Mouse (Mus musculus) embryo, embryonic 11.5 days (tissue): ENCODE data around the gene A630095N17Rik.

Experiments used
- DNase-seq: peaks from one replicate; pipeline ENCODE4 v3.0.0-alpha.2; 2012; ENCODE audit warnings: low read depth, low spot score

Gene A630095N17Rik

DNA sequence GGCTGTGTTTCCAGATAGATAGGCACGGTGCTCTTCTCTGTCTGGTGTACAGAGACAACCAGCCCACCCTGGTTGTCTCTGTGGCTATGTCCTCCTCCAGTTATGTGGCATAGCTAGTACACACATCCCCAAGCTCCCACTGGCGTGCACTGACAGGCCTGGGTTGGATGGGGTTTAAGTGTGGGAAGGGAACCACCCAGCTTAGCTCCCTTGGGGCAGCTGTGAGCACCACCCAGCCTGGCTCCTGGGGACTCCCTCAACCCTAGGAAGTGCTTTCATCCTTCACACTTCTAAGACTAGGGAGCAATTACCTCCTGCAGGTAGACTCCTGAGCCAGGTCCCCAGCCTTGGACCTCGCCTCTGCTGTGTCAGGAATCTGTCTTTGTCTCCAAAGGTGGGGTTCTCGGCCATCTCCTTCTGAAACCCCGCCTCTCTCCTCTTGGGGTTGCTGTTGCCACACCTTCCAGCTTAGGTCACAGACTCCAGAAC is at the start of gene A630095N17Rik:
Gene A630095N17Rik (minus strand): TSS at position 439 of the 489 bp plus-strand sequence.
- DNase-seq, result no peak

DNA sequence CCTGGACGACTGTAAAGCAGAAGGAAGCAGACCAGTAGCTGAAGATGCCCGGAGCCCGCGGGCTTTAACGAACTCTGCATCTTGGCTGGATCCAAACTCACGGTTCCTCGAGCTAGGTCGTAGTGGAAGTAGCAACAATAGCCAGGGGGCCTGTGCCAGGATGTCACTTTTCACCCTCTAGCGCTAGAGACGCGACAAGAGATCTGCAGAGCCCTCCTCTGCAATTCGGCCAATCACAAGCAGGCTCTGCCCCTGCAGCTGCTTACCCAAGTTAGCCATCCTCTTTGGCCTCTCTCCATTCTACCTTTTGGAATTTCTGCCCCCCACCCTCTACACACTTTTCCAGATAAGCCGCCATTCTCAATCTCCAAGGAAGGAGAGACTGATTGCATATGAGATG is 46.3 kb upstream of the A630095N17Rik start, which contains the start of gene Resp18:
Gene Resp18 (minus strand): TSS at position 188 of the 400 bp plus-strand sequence.
- no peak for DNase-seq

DNA sequence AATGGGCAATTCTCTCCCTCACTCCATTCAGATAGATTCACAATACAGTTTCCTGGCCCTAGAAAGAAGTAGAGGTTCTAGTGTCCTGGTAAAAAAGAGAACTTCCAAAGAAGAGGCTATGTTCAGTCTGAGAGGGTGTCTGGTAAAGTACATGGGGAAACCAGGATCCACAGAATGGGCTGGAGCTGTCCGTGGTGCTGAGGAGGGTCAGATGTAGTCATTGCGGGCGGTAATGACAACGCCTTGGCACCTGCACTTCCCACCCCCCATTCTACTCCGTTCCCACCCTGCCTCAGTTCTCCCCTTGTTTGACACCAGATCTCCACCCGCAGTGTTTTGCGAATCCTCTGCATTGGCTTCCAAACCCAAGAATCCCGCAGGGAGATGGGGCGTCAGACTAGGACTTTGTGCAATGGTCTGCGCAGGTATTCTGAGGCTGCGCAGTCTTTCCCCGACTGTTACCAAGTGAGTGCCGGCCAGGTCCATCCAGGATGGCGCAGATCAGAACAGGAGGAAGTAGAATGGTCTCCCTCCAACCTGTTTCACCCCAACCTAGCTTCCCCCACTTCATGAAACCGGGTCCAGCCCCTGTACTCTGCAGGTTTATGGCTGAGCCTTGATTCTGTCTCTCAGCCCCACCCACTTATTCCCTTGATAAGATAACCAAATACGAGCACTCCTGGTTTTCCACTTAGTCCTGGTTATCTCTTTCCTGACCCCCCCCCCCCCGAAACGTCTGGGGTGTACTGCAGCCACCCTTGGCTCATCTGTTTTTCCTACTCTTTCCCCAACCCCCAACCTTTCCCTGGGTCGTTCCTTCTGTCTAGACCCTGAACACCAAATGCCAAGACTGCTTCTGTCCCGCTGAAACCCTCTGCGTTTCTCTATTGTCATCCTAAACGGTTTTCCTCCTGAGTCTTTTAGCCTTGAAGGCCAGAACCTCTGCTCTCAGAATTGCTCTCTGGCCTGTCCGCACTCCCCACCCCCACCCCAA is 45.6 kb upstream of the A630095N17Rik start:
- DNase-seq, result peak; percentile 54

DNA sequence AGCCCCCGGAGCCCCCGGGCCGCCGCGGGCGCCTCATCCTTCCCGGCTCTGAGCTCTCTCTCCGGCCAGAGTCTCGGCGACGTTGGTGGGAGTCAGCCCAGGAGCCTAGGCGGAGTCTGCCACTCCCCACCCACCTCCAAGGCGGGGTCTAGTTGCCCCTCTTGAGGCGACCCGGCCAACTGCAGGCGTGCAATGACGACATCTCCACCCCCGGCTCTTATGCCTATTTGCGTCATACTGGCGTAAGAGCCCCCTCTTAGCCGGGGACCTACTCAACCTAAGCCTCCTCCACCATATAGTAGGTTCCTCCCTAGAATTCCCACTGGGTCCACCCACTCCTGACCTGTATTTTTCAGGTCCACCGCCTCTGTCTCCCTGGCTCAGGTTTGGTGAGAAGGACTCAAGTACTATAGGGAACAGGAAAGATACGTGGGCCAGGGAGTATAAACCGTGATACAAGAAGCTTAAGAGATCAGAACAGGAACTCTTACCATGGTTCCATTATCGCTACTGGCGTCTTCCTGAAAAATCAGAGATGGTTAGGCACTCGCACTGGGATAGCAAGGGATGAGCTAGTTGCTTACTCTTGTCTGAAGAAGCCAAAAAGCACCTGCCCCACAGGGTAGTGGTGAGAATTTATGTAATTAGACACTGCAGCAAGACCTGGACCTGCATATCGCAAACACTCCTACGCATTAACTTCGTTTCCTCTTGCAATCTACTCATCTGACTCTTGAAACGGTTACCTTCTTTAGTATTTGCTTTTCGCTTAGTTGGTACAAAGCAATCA is 32.4 kb upstream of the A630095N17Rik start, which contains the start of gene Ptprn:
Gene Ptprn (minus strand): TSS at position 412 of the 790 bp plus-strand sequence.
- no peak for DNase-seq

DNA sequence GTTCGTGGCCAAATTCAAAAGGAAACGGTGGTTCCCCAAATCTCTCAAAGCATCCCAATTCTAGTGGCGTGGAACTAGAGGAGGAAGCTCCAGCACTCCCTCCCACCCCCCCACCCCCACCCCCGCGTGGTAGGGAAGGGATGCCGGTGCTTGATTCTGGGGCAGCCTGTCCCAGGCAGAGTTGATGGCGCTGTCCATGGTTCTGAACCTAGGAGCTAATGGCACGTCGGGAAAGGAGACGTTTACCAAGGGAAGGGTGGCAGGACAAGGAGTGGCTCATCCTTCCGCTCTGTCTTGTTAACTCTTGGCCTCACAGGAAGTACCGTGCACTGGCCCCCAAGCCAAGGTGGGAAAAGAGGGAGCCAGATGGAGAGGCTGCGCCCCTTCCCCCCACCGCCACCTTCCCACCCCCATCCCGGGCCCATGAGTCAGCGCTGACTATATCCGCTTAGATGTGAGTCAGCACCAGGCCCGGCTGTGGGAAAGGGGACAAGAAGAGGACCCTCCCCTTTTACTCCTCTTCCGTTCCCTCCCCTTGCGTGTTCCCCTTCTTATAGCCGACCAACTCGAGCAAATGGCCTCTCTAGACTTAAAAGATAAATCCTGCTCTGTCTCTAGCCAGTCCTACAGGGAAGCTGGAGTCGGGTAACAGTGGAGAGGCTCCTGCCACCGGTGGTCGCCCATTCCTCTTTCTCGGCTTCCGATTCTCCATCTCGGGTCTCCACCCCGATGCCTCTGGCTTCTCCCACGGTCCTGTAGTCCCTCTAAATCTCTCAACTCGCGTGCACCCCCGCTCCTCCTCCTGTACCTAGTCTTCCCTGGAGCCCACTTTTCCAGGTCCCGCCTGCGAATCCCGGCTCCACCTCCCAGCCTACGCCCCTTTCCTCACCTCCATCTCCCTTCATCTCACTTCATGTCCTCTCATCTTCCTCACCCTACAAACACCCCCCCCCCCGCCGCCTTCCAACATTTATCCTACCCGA is 31.4 kb upstream of the A630095N17Rik start:
- DNase-seq, result peak; percentile 70

DNA sequence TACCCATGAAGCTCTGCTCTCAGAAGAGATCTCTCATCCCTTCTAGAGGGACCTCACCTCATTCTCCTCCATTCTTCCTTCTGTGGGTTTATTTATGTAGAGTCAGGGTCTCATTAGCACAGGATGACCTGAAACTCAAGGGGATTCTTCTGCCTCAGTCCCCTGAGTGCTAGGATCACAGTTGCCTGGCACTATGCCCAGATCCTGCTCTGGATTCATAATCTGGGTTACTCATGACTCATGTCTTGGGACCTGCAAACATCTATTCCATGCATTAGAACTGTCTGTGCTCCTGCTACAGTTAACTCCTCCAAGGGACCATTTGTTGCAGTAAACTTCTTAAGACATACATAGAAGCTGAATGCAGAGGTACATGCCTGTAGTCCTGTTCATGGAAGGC is 29.4 kb upstream of the A630095N17Rik start:
- DNase-seq, result no peak

DNA sequence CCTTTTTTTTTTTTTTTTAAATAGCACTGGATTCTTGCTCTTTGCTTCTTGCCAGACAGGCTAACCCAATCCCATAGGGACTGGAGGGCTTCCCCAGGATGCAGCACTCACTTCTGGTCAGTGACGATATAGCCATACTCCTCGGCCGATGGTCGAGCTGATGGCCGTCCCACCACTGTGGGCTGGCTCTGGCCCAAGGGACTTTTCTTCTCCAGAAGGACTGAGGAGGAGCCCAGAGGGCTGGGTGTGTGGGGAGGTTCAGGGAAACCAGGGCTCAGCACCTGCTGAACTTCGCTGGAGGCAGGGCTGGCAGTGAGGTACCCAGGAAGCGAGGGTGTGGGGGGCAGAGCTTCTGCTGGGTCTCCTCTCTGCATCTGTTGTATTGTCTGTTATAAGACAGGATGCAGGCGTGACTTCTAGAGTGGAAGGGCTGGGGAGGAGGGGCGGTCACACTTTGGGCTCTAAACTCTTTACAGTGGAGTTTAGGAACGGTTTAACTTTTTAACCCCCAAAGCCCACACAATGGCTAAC is 23.7 kb upstream of the A630095N17Rik start:
- DNase-seq, result no peak

DNA sequence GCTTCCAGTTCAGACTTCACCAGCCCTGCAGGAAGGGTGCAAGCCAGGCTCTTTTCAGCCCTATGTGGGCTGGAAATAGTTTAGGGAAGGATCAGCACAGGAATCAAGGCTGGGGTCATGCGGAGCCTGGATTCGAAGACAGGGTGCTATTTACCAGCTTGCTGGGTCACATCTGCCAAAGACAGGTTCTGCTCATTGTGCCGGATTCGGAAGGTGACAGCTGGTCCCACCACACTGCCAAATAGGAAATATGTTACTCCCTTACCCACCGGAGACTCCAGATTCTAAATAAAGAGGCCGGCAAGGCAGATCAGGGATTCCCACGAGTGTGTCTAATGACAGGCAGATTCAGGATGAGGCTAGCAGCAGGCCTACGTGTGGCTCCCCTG is 22.7 kb upstream of the A630095N17Rik start:
- no peak for DNase-seq

DNA sequence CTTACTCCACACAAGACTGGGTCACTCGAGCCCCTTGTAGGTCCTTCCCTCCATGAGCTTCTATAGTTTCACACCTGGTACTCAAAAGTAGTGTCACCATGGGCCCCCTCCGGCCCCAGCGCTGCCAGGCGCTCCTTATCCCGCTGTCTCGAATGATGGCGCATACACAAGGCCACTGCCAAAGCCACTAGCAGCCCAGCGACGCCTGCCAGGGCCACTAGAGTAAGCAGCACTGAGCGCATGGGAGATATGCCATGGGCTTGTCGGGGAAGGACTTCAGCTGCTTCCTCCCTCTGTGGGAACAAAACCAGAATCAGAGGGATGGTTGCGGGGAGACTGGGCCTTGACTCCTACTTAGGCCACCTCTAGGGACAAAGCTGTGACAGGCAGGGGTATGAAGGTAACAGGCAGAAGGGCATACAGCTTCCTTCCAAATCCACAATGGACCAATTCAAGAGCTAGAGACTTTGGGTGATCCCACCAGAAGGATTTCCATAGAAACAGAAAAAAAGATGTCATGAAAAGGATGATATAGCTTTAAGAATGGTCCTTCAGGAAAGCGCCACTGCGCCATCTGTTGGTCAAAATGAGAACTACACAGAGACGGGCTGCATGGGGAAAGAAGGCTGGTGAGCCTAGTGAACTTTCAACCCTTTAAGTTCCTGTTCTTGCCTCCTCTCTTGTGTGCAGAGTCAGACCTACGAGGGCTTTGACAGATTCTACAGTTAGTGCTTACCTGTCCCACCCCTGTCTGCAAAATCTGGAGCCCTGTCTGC is 22.1 kb upstream of the A630095N17Rik start:
- peak; percentile 68 for DNase-seq

DNA sequence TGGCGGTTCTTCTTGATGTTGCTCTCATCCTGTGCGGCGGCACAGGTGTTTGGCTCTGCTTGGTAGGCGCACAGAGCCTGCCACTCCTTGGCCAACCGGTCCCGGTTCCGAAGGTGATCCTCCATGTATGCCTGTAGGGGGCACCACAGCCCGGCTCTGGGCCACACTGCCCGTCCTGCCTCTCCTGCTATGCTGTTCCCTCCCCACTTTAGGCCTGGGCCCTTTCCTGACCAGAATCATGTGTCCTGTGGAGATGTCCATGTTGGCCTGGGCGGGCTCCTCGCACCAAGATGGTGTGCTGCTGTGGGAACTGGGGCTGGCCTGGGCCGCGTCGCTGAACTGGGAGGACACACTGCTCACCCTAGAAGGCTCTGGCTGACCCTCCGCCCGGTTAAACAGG is 21.1 kb upstream of the A630095N17Rik start:
- DNase-seq, result no peak

DNA sequence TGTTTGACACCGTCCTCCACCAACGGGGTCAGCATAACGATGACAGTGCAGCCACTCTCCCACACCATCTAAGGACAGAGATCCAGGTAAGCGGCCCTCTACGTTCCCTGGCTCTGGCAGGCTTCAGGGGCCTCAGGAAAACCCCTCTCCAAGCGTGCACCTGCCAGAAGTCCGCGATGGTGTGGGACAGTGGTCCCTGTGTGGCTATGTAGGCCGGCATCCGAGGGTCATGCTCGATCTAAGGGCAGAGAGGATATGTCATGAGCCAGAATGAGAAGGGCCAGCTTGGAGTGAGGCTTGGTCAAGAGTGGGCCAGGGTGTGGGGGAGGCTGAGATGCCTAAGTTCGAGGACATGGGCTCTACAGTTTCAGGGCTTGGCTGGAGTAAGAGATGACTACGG is 20.4 kb upstream of the A630095N17Rik start:
- DNase-seq, result no peak

DNA sequence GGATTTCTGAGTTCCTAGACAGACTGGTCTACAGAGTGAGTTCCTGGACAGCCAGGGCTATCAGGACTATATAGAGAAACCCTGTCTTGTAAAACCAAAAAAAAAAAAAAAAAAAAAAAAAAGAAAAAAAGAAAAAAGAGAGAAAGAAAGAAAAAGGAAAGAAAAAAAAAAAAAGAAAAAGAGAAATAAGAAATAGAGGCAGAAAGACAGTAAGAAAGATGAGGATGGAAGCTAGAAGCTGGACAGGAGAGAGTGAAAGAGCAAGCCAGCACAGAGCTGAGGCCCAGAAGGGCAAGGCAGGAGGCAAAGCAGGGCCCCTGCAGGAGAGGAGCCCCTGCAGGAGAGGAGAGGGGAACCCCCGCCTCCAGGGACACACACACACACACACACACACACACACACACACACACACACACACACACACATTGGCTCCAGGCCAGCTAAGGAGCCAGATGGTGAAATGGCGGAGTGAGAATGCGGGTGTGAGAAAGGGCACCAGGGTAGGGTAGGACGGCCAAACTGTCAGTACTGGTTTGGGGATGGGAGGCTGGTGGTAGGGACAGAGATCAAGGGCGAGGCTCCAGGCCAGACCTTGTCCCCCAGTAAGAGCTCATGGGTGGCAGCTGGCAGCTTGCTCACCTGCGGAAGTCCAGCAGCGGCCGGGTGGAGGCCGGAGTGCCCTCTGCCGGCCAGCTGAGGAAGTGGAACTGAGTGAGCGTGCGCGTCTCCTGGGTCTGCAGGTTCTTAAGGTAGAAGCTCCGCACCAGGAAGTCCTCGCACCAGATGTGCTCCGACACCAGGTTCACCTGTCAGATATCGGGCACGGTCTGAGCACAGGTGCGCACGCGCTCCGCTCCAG is 19.4 kb upstream of the A630095N17Rik start:
- DNase-seq, result peak; percentile 62

DNA sequence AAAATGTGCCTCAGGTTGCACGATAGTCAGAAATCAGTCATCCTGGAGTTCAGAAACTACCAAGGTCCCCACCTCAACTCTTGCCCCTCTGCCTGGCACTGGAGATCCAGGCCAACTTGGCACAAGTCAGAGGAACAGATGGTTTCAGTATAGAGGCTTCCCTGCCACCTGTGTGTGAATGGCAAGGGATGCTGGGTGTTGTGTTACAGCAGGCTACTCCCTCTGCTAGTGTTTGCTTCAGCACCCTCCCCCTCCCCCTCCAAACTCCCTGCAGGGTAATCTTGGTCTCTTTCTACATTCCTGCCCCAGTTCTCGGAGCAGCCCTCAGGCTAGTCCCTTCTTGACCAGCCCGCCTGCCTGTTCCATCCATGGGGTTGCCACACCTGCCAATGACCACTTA is 18.6 kb upstream of the A630095N17Rik start:
- DNase-seq, result no peak

DNA sequence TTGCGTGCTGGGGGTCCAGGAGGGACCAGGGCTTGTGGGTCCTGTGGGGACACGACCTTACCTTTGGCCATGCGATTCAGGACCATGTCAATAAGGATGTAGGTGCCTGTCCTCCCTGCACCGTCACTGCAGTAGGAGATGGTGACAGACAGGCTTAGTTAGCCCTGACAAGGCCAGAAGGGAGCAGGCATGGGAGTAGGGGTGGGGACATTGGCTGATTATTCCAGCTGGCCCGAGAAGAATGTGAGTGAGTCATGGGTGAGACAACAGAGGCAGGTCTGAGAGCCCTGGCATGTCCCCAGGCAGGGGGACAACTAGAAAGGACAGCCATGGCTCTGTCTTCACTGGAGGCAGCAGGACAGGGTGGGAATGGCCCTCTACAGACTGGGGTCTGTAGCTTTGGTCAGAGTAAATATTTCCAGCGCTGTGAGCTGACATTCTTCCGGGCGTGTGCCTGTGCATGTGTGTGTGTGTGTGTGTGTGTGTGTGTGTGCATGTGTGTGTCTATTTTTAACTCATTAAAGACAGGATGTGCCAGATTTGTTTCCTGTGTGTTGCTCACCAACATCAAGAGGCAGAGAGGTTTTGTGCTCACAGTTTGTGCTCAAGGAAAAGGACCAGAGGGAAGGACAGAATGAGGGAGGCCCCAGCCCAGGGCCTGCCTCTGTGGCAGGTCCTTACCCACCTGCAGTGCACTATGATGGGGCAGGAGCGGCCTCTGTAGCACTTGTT is 16.3 kb upstream of the A630095N17Rik start:
- no peak for DNase-seq

DNA sequence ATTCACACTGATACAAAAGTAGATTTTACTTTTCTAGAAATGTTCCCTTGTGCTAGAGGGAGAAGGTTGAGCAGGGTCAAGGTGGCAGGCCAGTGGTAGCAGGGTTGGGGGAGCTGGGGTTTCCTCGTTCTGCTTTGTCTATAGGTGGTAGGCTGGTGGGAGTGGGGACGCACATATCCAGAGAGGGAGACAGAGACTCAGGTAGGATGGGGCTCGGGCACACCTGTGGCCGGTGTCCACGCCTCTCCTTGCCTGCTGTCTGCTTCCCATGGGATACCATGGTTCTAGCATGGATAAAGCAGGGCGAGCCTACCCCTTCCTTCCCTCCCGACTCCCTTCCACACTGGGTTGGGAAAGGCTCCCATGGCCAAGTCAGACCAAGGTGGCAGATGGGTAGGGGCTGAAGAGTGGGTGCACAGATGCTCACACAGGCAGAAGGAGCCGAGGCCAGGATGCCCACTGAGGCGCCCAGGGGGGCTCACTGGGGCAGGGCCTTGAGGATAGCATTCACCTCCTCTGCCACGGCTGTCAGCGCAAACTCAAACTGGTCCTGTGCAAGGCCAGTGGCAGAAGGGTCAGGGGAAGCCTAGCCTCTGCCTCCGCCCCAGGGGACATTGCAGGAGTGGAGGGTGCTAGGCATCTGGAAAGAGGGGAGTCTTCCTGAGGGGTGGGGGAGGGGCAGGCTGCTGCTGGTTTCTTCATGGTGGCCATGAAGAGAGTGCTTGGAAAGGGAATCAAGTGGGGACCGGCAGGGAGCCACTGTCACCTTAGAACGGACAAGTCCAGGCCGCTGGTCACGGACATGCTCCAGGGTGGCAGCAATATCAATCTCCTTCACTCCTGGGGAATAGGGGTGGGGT is 15.4 kb upstream of the A630095N17Rik start:
- no peak for DNase-seq

DNA sequence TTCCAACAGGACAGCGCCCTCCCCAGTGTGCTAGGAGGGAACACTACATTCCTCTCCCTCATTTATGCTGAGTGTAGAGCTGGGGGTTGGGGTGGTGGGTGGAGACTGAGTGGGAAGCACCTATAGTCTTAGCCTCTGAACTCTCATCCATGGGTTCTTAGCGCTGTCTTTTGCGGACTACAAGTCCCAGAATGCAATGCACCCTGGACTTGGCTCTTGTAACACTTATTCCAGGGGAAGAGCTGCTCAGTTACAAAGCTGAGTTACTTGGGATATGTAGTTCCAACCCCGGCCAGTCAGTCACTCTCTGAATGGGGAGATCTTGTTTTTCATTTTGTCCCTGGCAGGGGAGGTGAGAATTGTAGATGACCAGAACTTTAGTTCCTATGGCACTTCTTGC is 12.9 kb upstream of the A630095N17Rik start:
- DNase-seq, result peak; percentile 37

DNA sequence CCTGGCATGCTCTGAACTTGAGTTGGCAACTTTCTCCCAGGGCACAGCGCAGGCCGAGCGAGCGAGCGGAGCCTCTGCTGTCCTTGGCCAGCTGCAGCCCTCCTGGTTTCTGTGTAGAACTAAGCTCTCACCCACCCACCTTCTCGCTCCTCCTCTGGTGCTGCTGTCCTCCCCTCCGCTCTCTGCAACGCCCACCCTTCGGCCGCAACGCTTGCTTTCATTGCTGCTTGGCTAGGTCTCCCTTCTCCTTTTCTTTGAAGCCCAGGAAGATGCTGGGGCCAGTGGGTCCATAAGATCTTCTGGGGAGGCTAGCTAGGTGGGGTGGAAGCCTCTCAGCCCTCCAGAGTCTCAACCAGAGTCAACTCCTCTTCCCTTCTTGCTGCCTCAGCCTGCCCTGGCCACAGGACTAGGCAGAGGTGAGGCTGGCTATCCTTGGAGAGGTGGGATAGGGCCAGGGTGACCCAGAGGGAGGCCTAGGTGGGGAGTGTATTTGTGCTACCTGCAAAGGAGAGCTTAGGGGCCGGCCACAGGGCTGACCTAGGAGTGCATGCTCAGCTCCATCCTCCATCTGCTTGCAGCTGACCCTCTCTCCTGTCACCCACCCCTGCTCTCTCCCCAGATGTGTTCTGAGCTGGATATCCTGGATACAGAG is 12.4 kb upstream of the A630095N17Rik start:
- no peak for DNase-seq
